11 mouse cellular contexts compared by ENCODE assay signal in genomic region chr3:136421969-136422614, GRCm38 (mm10).
DNase-seq lines count a peak whose midpoint lies in the region; ATAC-seq and TF ChIP-seq lines count a peak whose summit lies in the region.
"Had no signal": no experiment of that assay in that cellular context is flagged by ENCODE, and none has a peak within 500 bp of the region (broad histone marks: within the 10 kb centered on the region; RNA-seq: fewer than 3 reads in every experiment).

No protein-coding gene starts in this region.

- no peak for ATAC-seq in lung, postnatal 0 days
- ATAC-seq in forebrain, embryonic 15.5 days (replicated peaks), result no peak
- ATAC-seq: forebrain, embryonic 16.5 days had no signal

- TF ChIP-seq CTCF in lung, postnatal 0 days (IDR thresholded peaks at IDR 0.05), result no peak

- no peaks in the 10 kb centered on the region for H3K36me3 ChIP-seq in lung, postnatal 0 days (ENCODE audit: insufficient read depth, low read length)
- H3K36me3 ChIP-seq in forebrain, embryonic 15.5 days, result no peaks in the 10 kb centered on the region

- DNase-seq in adrenal gland, postnatal 14 days, result peak; percentile 8
- no peak for DNase-seq in adrenal gland, postnatal 4 days (ENCODE audit: low spot score in 2 of 2)
- DNase-seq in urinary bladder, postnatal 14 days (ENCODE audit: low spot score), result peak; percentile 8
- DNase-seq in urinary bladder, postnatal 10 days (ENCODE audit: low spot score), result no peak
- DNase-seq in kidney, adult 9 months, result peak; percentile 35
- no peak for DNase-seq in lung, postnatal 0 days (ENCODE audit: low spot score)
- DNase-seq in right cerebral cortex, adult 18-20 months, result no peak

- no peak for TF ChIP-seq EP300 in lung, postnatal 0 days (IDR thresholded peaks at IDR 0.05)

- H3K27me3 ChIP-seq in lung, postnatal 0 days (replicated peaks; ENCODE audit: insufficient read depth, low read length), result no peaks in the 10 kb centered on the region
- no peaks in the 10 kb centered on the region for H3K27me3 ChIP-seq in forebrain, embryonic 15.5 days

- H3K9ac ChIP-seq in lung, postnatal 0 days (replicated peaks; ENCODE audit: low read depth), result no peak overlapping the region
- H3K9ac ChIP-seq in forebrain, embryonic 15.5 days (replicated peaks), result no peak overlapping the region
- H3K9ac ChIP-seq: hindbrain, embryonic 14.5 days; liver, embryonic 14.5 days had no signal

- no peak overlapping the region for H3K27ac ChIP-seq in lung, postnatal 0 days (ENCODE audit: low read length)
- H3K27ac ChIP-seq in forebrain, embryonic 15.5 days (replicated peaks), result no peak overlapping the region
- H3K27ac ChIP-seq: hindbrain, embryonic 14.5 days; liver, embryonic 14.5 days had no signal

- H3K4me3 ChIP-seq in lung, postnatal 0 days (ENCODE audit: low read depth, low read length), result no peak overlapping the region
- no peak overlapping the region for H3K4me3 ChIP-seq in forebrain, embryonic 15.5 days

- H3K9me3 ChIP-seq in lung, postnatal 0 days (ENCODE audit: low read length), result no peaks in the 10 kb centered on the region
- H3K9me3 ChIP-seq in forebrain, embryonic 15.5 days, result no peaks in the 10 kb centered on the region

- WGBS in lung, postnatal 0 days, result 71% methylated on average over 10 of the region's 10 CpGs
- whole genome bisulfite sequencing in forebrain, embryonic 15.5 days, result 88% methylated on average over 10 of the region's 10 CpGs

- H3K4me1 ChIP-seq in lung, postnatal 0 days (ENCODE audit: insufficient read depth, low read depth, low read length), result no peaks in the 10 kb centered on the region
- no peaks in the 10 kb centered on the region for H3K4me1 ChIP-seq in forebrain, embryonic 15.5 days

- H3K4me2 ChIP-seq in lung, postnatal 0 days (replicated peaks; ENCODE audit: low read depth, low read length), result no peak overlapping the region
- H3K4me2 ChIP-seq in forebrain, embryonic 15.5 days (replicated peaks), result no peak overlapping the region
- H3K4me2 ChIP-seq: hindbrain, embryonic 14.5 days had no signal

Comparison
In these comparisons a context has a peak if more than half of its experiments do, and no peak if none do; other contexts are left out.
1. DNase-seq: peak in adrenal gland, postnatal 14 days (single experiment), urinary bladder, postnatal 14 days (single experiment) and kidney, adult 9 months (single experiment); none in adrenal gland, postnatal 4 days (0 of 2), urinary bladder, postnatal 10 days (single experiment), lung, postnatal 0 days (single experiment) and right cerebral cortex, adult 18-20 months (single experiment).